Mouse (Mus musculus): Measurements from ENCODE around the gene Gm10413.
"Not testable (repeated sequence)": the region's sequence is repeated elsewhere in the genome, so short reads cannot be mapped to it uniquely, and the experiment has no call there.

Gene Gm10413

GRCm38 (mm10) chr14:3394793-3395192 is at the start of gene Gm10413:
Gene Gm10413 (plus strand): TSS chr14:3395093.
- not testable (repeated sequence) for DNase-seq

- DNase-seq, result not testable (repeated sequence)
Measured at GRCm38 (mm10) chr14:3412314-3412713, 17.4 kb downstream of the Gm10413 start, which contains the start of gene Gm10409. Gene Gm10409 (plus strand): TSS chr14:3412614.

GRCm38 (mm10) chr14:3427803-3428202 is 32.9 kb downstream of the Gm10413 start, which contains the start of gene Gm3005:
Gene Gm3005 (plus strand): TSS chr14:3428103.
- DNase-seq, result not testable (repeated sequence)

GRCm38 (mm10) chr14:3449079-3449478 is 54.2 kb downstream of the Gm10413 start, which contains the start of gene Gm10408:
Gene Gm10408 (plus strand): TSS chr14:3449379.
- not testable (repeated sequence) for DNase-seq

All from kidney, postnatal 36 days (tissue).